Mouse (Mus musculus) small intestine, adult 2 months (tissue): ENCODE measurements around the gene Abcc12. TPM values are rescaled to one million over a fixed set of nuclear protein-coding genes. Genes with fewer than 3 reads are reported as not detected.

Experiments used
- H3K27ac ChIP-seq: fragments of 200-500 bp; 2 replicates; pipeline ENCODE4 v1.5.1; 2012; ENCODE audit warnings: low read depth, low read length, control low read depth, inconsistent platforms; ENCODE audit not compliant: insufficient read depth
- H3K27me3 ChIP-seq: fragments of 200-500 bp; 2 replicates; pipeline ENCODE4 v1.6.1; 2012; ENCODE audit warnings: mild to moderate bottlenecking, moderate library complexity, low read length, inconsistent platforms; ENCODE audit not compliant: control insufficient read depth, insufficient read depth
- H3K36me3 ChIP-seq: fragments of 200-500 bp; 2 replicates; pipeline ENCODE4 v1.6.1; 2012; ENCODE audit warnings: mild to moderate bottlenecking, low read length, control low read depth, inconsistent platforms; ENCODE audit not compliant: control insufficient read depth, insufficient read depth
- H3K4me1 ChIP-seq: fragments of 200-500 bp; 2 replicates; pipeline ENCODE4 v1.6.1; 2012; ENCODE audit warnings: low read length, inconsistent platforms, mixed read lengths; ENCODE audit not compliant: control insufficient read depth, insufficient read depth, insufficient read length
- H3K4me3 ChIP-seq: fragments of 200-500 bp; 2 replicates; pipeline ENCODE4 v1.5.1; 2012; ENCODE audit warnings: low read depth, mild to moderate bottlenecking, control low read depth, inconsistent platforms, low read length, moderate library complexity
- CTCF ChIP-seq: fragments of 200-500 bp; IDR thresholded peaks from 2 replicates; pipeline ENCODE4 v1.5.1; 2012; ENCODE audit warnings: low read depth, mild to moderate bottlenecking, control low read depth, inconsistent platforms, low read length, moderate library complexity, mixed read lengths; ENCODE audit not compliant: insufficient replicate concordance, insufficient read length; ENCODE audit errors: extremely low read depth
- POLR2A ChIP-seq: fragments of 200-500 bp; IDR thresholded peaks from 2 replicates; pipeline ENCODE4 v1.6.1; 2012; ENCODE audit warnings: low read depth, mild to moderate bottlenecking, control low read depth, inconsistent platforms, low read length, moderate library complexity
- WGBS: fragments of 180-500 bp; shearing (Covaris S2); methylation state at CpG from one replicate; pipeline ENCODE4 v1.1.7; 2018; 5-methylcytosine and 5-hydroxymethylcytosine counted together
- polyA plus RNA-seq: library from polyadenylated mRNA; depleted of rRNA; stranded (reverse); fragments of >200 nt; gene quantifications from 2 replicates; pipeline ENCODE4 v1.2.3, GENCODE M21; 2012; rRNA removed

Gene Abcc12
- polyA plus RNA-seq, 1 experiment = 0.03 TPM

DNA sequence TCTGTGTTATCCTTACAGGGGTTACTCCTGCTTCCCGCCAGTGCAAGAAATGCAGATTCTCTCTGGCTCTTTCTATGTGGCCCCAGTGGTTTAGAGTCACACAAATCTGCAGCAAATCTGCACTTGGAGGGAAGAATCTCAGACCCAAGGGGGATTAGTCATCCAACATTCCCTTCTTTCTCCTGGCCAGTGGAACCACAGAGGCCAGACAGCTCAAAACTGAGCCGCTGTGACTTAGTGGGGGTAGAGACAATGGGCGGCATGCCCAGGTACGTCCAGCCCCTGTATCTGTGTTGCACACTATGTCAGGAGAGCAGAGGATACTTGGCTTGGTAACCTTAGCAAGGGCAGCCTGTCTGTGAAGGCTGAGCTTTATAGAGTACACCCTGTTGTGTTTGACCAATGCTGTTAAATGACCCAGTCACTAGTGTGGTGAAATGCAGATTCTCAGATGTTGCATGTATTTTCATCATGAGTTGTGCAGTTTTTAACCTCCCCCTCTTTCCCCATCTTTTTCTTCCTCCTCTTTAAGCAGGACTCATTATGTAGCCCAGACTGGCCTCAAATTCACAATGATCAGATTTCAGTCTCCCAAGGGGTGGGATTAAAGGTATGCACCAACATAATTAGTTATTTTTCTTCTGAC lies 130.5 kb downstream of the Abcc12 start:
- Histone ChIP-seq H3K36me3 (no peaks in the 10 kb centered on the region), H3K27me3 (no peaks in the 10 kb centered on the region), H3K27ac (no peak overlapping the region), H3K4me1 (no peaks in the 10 kb centered on the region), H3K4me3 (no peak overlapping the region)
- 94% methylated on average over 4 of the region's 4 CpGs for WGBS
- no peak for TF ChIP-seq POLR2A
- no peak for TF ChIP-seq CTCF

DNA sequence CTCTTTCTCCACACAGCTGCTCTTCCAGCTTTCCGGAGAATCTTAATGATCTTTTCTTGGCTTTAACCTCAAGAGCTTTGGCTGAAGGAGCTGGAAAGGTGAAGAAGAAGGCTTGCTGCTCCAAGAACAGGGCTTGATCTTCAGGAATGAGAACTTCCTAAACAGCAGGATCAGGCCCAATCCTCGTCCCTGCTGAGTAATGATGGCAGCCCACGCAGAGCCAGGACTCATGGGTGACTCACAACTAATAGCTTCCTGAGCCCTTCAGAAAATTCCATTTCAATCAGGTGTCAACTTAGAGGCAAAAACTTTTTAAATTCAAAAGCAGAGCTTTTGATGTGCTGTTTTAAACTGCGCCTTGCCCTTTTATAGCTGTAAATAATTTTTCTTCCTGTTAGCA lies 135.0 kb downstream of the Abcc12 start:
- TF ChIP-seq CTCF (no peak), POLR2A (no peak)
- Histone ChIP-seq H3K4me1 (no peaks in the 10 kb centered on the region), H3K36me3 (no peaks in the 10 kb centered on the region), H3K27ac (no peak overlapping the region), H3K4me3 (no peak overlapping the region), H3K27me3 (no peaks in the 10 kb centered on the region)
- WGBS = 85% methylated on average over 4 of the region's 4 CpGs

GRCm38 (mm10) chr8:86443744-86444143 lies 136.7 kb downstream of the Abcc12 start:
- TF ChIP-seq CTCF (no peak), POLR2A (no peak)
- no peaks in the 10 kb centered on the region for H3K36me3 ChIP-seq
- no peak overlapping the region for H3K27ac ChIP-seq
- no peaks in the 10 kb centered on the region for H3K27me3 ChIP-seq
- H3K4me1 ChIP-seq = no peaks in the 10 kb centered on the region
- 90% methylated on average over 2 of the region's 2 CpGs for WGBS
- H3K4me3 ChIP-seq = no peak overlapping the region

DNA sequence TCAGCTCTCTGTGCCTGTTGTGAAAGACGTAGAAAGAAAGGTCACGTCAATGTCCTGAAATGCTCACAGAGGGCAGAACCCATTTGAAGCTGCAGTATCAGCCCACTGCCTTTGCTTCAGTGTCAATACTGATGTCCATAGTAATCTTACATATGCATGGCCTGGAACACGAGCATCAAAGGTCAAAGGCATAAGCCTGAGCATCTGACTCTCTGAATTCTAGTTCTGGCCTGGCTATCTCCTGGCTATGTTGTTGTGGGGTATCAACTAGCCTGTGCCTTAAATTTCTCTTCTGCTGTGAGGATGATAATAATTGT lies 141.5 kb downstream of the Abcc12 start:
- Histone ChIP-seq H3K4me3 (no peak overlapping the region), H3K27ac (no peak overlapping the region), H3K4me1 (no peaks in the 10 kb centered on the region), H3K36me3 (no peaks in the 10 kb centered on the region), H3K27me3 (no peaks in the 10 kb centered on the region)
- TF ChIP-seq CTCF (no peak), POLR2A (no peak)
- WGBS = 85% methylated on average over 3 of the region's 3 CpGs

- H3K36me3 ChIP-seq = no peaks in the 10 kb centered on the region
- H3K4me3 ChIP-seq = no peak overlapping the region
- H3K27me3 ChIP-seq = no peaks in the 10 kb centered on the region
- H3K27ac ChIP-seq = no peak overlapping the region
- TF ChIP-seq CTCF (no peak), POLR2A (no peak)
- 78% methylated on average over 5 of the region's 5 CpGs for WGBS
- H3K4me1 ChIP-seq = no peaks in the 10 kb centered on the region
Measured at GRCm38 (mm10) chr8:86438133-86438982, 142.1 kb downstream of the Abcc12 start.

DNA sequence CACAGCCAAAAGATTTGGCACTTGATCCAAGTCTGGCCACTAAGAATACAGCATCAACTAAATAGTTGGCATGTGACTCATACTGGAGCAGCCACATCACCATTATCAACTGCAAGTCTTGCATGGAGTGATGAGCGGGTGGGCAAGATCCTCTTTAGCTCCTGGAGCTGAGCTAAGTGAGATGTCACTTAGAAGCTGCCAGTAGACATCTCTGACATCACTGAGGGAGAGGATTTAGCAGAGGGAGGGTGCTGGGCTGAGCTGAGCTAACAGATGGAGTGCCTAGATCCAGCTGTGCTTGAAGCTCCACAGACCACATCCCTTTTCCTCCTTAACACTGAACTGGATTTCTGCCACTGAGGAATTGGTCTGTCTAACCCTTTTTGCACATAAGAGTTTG lies 143.1 kb downstream of the Abcc12 start:
- no peak for TF ChIP-seq POLR2A
- TF ChIP-seq CTCF = no peak
- Histone ChIP-seq H3K4me3 (no peak overlapping the region), H3K27ac (no peak overlapping the region), H3K36me3 (no peaks in the 10 kb centered on the region), H3K27me3 (no peaks in the 10 kb centered on the region), H3K4me1 (no peaks in the 10 kb centered on the region)
- 71% methylated on average over 1 of the region's 1 CpGs for WGBS

Other genes with a start within 250 kb of the Abcc12 start
- gene Lonp2, start 43.4 kb upstream of the Abcc12 start, polyA plus RNA-seq = 23.8 and 59.5 TPM in 2 replicates
- 2.2 and 6.3 TPM in 2 replicates for gene Gm10638, start 165.0 kb upstream of the Abcc12 start, polyA plus RNA-seq
- 6.8 and 14.7 TPM in 2 replicates for gene Siah1a, start 165.2 kb upstream of the Abcc12 start, polyA plus RNA-seq